Mouse (Mus musculus): ENCODE measurements around the gene Sphk2. TPM values are rescaled to one million over a fixed set of nuclear protein-coding genes. Genes with fewer than 3 reads are reported as not detected.

Gene Sphk2
- 23.7 TPM for polyA plus RNA-seq (2017; shearing (Covaris generic))

GRCm38 (mm10) chr7:45717918-45718297 lies at the start of gene Sphk2:
Gene Sphk2, minus strand, starts transcription at chr7:45718002.

GRCm38 (mm10) chr7:45725713-45726112 lies 7.9 kb upstream of the Sphk2 start, which contains the start of gene Spaca4:
Gene Spaca4, minus strand, starts transcription at chr7:45725813.

GRCm38 (mm10) chr7:45720413-45721233 lies 2.8 kb upstream of the Sphk2 start, which contains the start of gene Fam83e:
Gene Fam83e, plus strand, starts transcription at chr7:45721212.

GRCm38 (mm10) chr7:45715090-45715708 lies 2.6 kb downstream of the Sphk2 start, which contains the start of gene Rpl18:
Gene Rpl18, plus strand, starts transcription at chr7:45715457.

GRCm38 (mm10) chr7:45704730-45705442 lies 12.9 kb downstream of the Sphk2 start, which contains the start of gene Dbp:
Gene Dbp, plus strand, starts transcription at chr7:45705088.

GRCm38 (mm10) chr7:45699523-45700141 lies 18.2 kb downstream of the Sphk2 start, which contains the start of gene Car11:
Gene Car11, plus strand, starts transcription at chr7:45699843.

GRCm38 (mm10) chr7:45693921-45694591 lies 23.7 kb downstream of the Sphk2 start, which contains the start of gene Sec1:
Gene Sec1, minus strand, starts transcription at chr7:45694402.

GRCm38 (mm10) chr7:45683396-45684050 lies 34.3 kb downstream of the Sphk2 start, which contains the start of gene Ntn5:
Gene Ntn5, plus strand, starts transcription at chr7:45684022.

GRCm38 (mm10) chr7:45666161-45666560 lies 51.6 kb downstream of the Sphk2 start, which contains the start of gene Fut2:
Gene Fut2, minus strand, starts transcription at chr7:45666394.

Other genes with a start within 250 kb of the Sphk2 start
- 2.3 TPM for gene Tulp2, start 236.1 kb downstream of the Sphk2 start, polyA plus RNA-seq (2017; shearing (Covaris generic))
- gene Gm45808, start 231.2 kb downstream of the Sphk2 start, polyA plus RNA-seq (2017; shearing (Covaris generic)) = not detected
- gene Dhdh, start 229.2 kb downstream of the Sphk2 start, polyA plus RNA-seq (2017; shearing (Covaris generic)) = 0.60 TPM
- gene Nucb1, start 207.6 kb downstream of the Sphk2 start, polyA plus RNA-seq (2017; shearing (Covaris generic)) = 208 TPM
- gene Ppp1r15a, start 191.7 kb downstream of the Sphk2 start, polyA plus RNA-seq (2017; shearing (Covaris generic)) = 868 TPM
- 0.39 TPM for gene Plekha4, start 191.7 kb downstream of the Sphk2 start, polyA plus RNA-seq (2017; shearing (Covaris generic))
- gene Hsd17b14, start 163.1 kb downstream of the Sphk2 start, polyA plus RNA-seq (2017; shearing (Covaris generic)) = 0.64 TPM
- 38.4 TPM for gene Bcat2, start 147.8 kb downstream of the Sphk2 start, polyA plus RNA-seq (2017; shearing (Covaris generic))
- gene Fgf21, start 102.5 kb downstream of the Sphk2 start, polyA plus RNA-seq (2017; shearing (Covaris generic)) = not detected
- 0.21 TPM for gene Fut1, start 100.7 kb downstream of the Sphk2 start, polyA plus RNA-seq (2017; shearing (Covaris generic))
- not detected for gene Izumo1, start 96.2 kb downstream of the Sphk2 start, polyA plus RNA-seq (2017; shearing (Covaris generic))
- not detected for gene Rasip1, start 90.5 kb downstream of the Sphk2 start, polyA plus RNA-seq (2017; shearing (Covaris generic))
- gene Mamstr, start 78.0 kb downstream of the Sphk2 start, polyA plus RNA-seq (2017; shearing (Covaris generic)) = not detected
- gene Fut2, start 51.6 kb downstream of the Sphk2 start, polyA plus RNA-seq (2017; shearing (Covaris generic)) = not detected
- not detected for gene Ntn5, start 34.0 kb downstream of the Sphk2 start, polyA plus RNA-seq (2017; shearing (Covaris generic))
- not detected for gene Sec1, start 23.6 kb downstream of the Sphk2 start, polyA plus RNA-seq (2017; shearing (Covaris generic))
- 1.7 TPM for gene Car11, start 18.2 kb downstream of the Sphk2 start, polyA plus RNA-seq (2017; shearing (Covaris generic))
- 13.8 TPM for gene Dbp, start 12.9 kb downstream of the Sphk2 start, polyA plus RNA-seq (2017; shearing (Covaris generic))
- gene Rpl18, start 2.5 kb downstream of the Sphk2 start, polyA plus RNA-seq (2017; shearing (Covaris generic)) = 1,532 TPM
- gene Fam83e, start 3.2 kb upstream of the Sphk2 start, polyA plus RNA-seq (2017; shearing (Covaris generic)) = not detected
- gene Spaca4, start 7.8 kb upstream of the Sphk2 start, polyA plus RNA-seq (2017; shearing (Covaris generic)) = not detected
- 0.21 TPM for gene Lmtk3, start 65.7 kb upstream of the Sphk2 start, polyA plus RNA-seq (2017; shearing (Covaris generic))
- gene Sult2b1, start 66.7 kb upstream of the Sphk2 start, polyA plus RNA-seq (2017; shearing (Covaris generic)) = 11.7 TPM
- 142 TPM for gene Cyth2, start 96.6 kb upstream of the Sphk2 start, polyA plus RNA-seq (2017; shearing (Covaris generic))
- gene Kcnj14, start 106.8 kb upstream of the Sphk2 start, polyA plus RNA-seq (2017; shearing (Covaris generic)) = not detected
- gene Grwd1, start 112.9 kb upstream of the Sphk2 start, polyA plus RNA-seq (2017; shearing (Covaris generic)) = 34.5 TPM
- 51.6 TPM for gene Kdelr1, start 154.8 kb upstream of the Sphk2 start, polyA plus RNA-seq (2017; shearing (Covaris generic))
- 0.47 TPM for gene Grin2d, start 160.4 kb upstream of the Sphk2 start, polyA plus RNA-seq (2017; shearing (Covaris generic))
- not detected for gene Syngr4, start 178.7 kb upstream of the Sphk2 start, polyA plus RNA-seq (2017; shearing (Covaris generic))
- 5.3 TPM for gene Tmem143, start 178.9 kb upstream of the Sphk2 start, polyA plus RNA-seq (2017; shearing (Covaris generic))
- gene Emp3, start 203.4 kb upstream of the Sphk2 start, polyA plus RNA-seq (2017; shearing (Covaris generic)) = 293 TPM
- 1.3 TPM for gene Ccdc114, start 206.1 kb upstream of the Sphk2 start, polyA plus RNA-seq (2017; shearing (Covaris generic))